Mouse (Mus musculus) spleen, adult 2 months (tissue): Measurements from ENCODE around the gene Slc2a2.

ENCODE experiments used
- CTCF ChIP-seq: fragments of 200-500 bp; IDR thresholded peaks from 2 replicates; pipeline ENCODE4 v1.5.1; 2011; ENCODE audit warnings: mild to moderate bottlenecking, inconsistent platforms; ENCODE audit not compliant: insufficient read depth, insufficient read length, insufficient replicate concordance; ENCODE audit errors: extremely low read depth
- POLR2A ChIP-seq: fragments of 200-500 bp; IDR thresholded peaks from 2 replicates; pipeline ENCODE4 v1.6.1; 2011; ENCODE audit warnings: low read depth, low read length, inconsistent platforms

DNA sequence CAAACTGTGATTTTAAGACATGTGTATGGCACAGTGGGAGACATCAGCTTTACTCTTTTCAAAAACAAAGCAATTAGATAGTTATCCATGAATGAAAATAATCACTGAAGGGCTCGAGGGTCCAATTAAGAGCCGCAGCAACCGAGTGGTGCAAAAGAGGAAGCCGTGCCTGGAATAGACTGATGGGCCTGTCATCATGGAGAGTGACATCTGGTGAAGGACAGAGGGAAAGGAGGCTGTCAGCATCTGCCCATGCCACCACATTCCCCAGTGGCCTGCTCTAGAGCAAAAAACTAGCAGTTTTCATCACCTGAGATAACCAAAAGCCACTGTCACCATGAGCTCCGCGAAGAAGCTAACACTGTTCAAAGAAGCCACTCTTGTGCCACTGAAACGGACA lies 57.8 kb downstream of the Slc2a2 start:
- TF ChIP-seq CTCF (no peak), POLR2A (no peak)
